Mouse (Mus musculus) thymus, adult 2 months (tissue): ENCODE measurements around the gene Tinagl1.

Source experiments
- CTCF ChIP-seq: fragments of 200-500 bp; IDR thresholded peaks from 2 replicates; pipeline ENCODE4 v1.5.1; 2012; ENCODE audit warnings: mild to moderate bottlenecking, control low read depth, low read length, moderate library complexity, borderline replicate concordance; ENCODE audit not compliant: control insufficient read depth, poor library complexity, insufficient read depth; ENCODE audit errors: extremely low read depth
- POLR2A ChIP-seq: fragments of 200-500 bp; IDR thresholded peaks from 2 replicates; pipeline ENCODE4 v1.6.1; 2012; ENCODE audit warnings: mild to moderate bottlenecking, low read length, control low read depth, moderate library complexity; ENCODE audit not compliant: control insufficient read depth, poor library complexity, insufficient read depth; ENCODE audit errors: extremely low read depth

DNA sequence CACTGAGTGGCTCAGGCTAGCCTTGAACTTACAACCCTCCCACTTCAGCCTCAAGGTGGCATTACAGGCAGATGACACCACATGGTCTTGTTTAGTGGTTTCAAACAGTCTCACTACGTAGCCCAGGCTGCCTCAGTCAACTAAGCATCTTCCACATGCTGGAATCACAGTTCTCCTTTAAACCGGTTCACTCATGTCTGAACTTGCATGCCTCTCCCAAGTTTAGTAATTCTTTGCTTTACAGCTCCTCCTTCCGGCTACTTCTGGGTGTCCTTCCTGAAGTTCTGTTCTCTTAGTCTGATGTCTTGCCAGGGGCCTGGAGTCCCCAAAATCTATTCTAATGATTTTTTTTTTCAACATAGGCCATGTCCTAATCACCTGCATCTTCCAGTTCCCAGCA is 20.7 kb downstream of the Tinagl1 start:
- TF ChIP-seq CTCF (no peak), POLR2A (no peak)
